Mouse (Mus musculus): Measurements from ENCODE around the gene Vsig2.

GRCm38 (mm10) chr9:37506023-37506422 lies 33.0 kb upstream of the Vsig2 start:
- no peak for TF ChIP-seq USF1 (IDR thresholded peaks at IDR 0.05; ENCODE audit: low read depth)
- no peak for TF ChIP-seq CTCF (IDR thresholded peaks at IDR 0.05; ENCODE audit: control insufficient read depth, insufficient read depth, insufficient read length)
- no peak for TF ChIP-seq MAX (IDR thresholded peaks at IDR 0.05)

Data from C2C12 (cell line).